Mouse (Mus musculus) MEL (cell line): ENCODE measurements around the gene Uba52. TPM values are rescaled to one million over a fixed set of nuclear protein-coding genes. Genes with fewer than 3 reads are reported as not detected.

Experiments used
- DNase-seq: peaks from one replicate; pipeline ENCODE4 v3.0.0; 2011; ENCODE audit warnings: low read depth, low spot score
- H3K27ac ChIP-seq: 2 replicates; pipeline ENCODE4 v1.5.1; 2012; ENCODE audit warnings: low read depth, mild to moderate bottlenecking, control low read depth, low read length, moderate library complexity; ENCODE audit not compliant: control insufficient read depth
- H3K27me3 ChIP-seq, 2 experiments: fragments of 150-350 bp in 1 of 2; sonication (generic) in 1 of 2; 2 replicates each; pipeline ENCODE4 v1.6.1; 2012; ENCODE audit warnings: low read length in 2 of 2, mild to moderate bottlenecking in 2 of 2, improper control_type of control experiment in 1 of 2, moderate library complexity in 1 of 2; ENCODE audit not compliant: insufficient read depth in 2 of 2, control insufficient read depth in 1 of 2
- H3K36me3 ChIP-seq, 2 experiments: 2 replicates each; pipeline ENCODE4 v1.6.1; 2012 to 2014; ENCODE audit warnings: low read length in 2 of 2, improper control_type of control experiment in 1 of 2, inconsistent platforms in 1 of 2, mild to moderate bottlenecking in 1 of 2; ENCODE audit not compliant: insufficient read depth in 2 of 2, control insufficient read depth in 1 of 2
- H3K4me1 ChIP-seq, 2 experiments: fragments of 150-350 bp in 1 of 2; sonication (generic) in 1 of 2; 2 replicates each; pipeline ENCODE4 v1.6.1; 2012; ENCODE audit warnings: low read length in 2 of 2, improper control_type of control experiment in 1 of 2, mild to moderate bottlenecking in 1 of 2; ENCODE audit not compliant: insufficient read depth in 2 of 2, control insufficient read depth in 1 of 2
- H3K4me3 ChIP-seq, 2 experiments: fragments of 150-350 bp in 1 of 2; sonication (generic) in 1 of 2; 2 replicates each; pipeline ENCODE4 v1.5.1; 2012; ENCODE audit warnings: low read depth in 2 of 2, low read length in 2 of 2, mild to moderate bottlenecking in 2 of 2, moderate library complexity in 2 of 2, control low read depth in 1 of 2, improper control_type of control experiment in 1 of 2; ENCODE audit not compliant: control insufficient read depth in 1 of 2, insufficient read depth in 1 of 2
- H3K79me2 ChIP-seq: 2 replicates; pipeline ENCODE4 v1.6.1; 2012; ENCODE audit warnings: mild to moderate bottlenecking, low read length, moderate library complexity; ENCODE audit not compliant: control insufficient read depth, poor library complexity, insufficient read depth
- H3K9ac ChIP-seq: 2 replicates; pipeline ENCODE4 v1.6.1; 2012; ENCODE audit warnings: low read depth, mild to moderate bottlenecking, control low read depth, low read length, moderate library complexity; ENCODE audit not compliant: control insufficient read depth, poor library complexity, severe bottlenecking
- H3K9me3 ChIP-seq: fragments of 150-350 bp; sonication (generic); replicated peaks from 2 replicates; pipeline ENCODE4 v1.6.1; 2012; ENCODE audit warnings: mild to moderate bottlenecking, low read length, improper control_type of control experiment, moderate library complexity; ENCODE audit not compliant: insufficient read depth
- CHD1 ChIP-seq: IDR thresholded peaks from 2 replicates; pipeline ENCODE4 v1.6.1; 2012; ENCODE audit warnings: low read depth, mild to moderate bottlenecking, inconsistent platforms, low read length, improper control_type of control experiment
- CHD2 ChIP-seq: IDR thresholded peaks from 2 replicates; pipeline ENCODE4 v1.6.1; 2011; ENCODE audit warnings: low read length, improper control_type of control experiment
- CTCF ChIP-seq, 3 experiments: IDR thresholded peaks in 2 of 3; conservative IDR thresholded peaks in 1 of 3; 2 replicates each; pipeline ENCODE4 v1.5.1; 2011 to 2012; ENCODE audit warnings: low read length in 3 of 3, low read depth in 2 of 3, mild to moderate bottlenecking in 2 of 3, improper control_type of control experiment in 1 of 3, inconsistent platforms in 1 of 3, mixed read lengths in 1 of 3, moderate library complexity in 1 of 3; ENCODE audit not compliant: control insufficient read depth in 1 of 3, insufficient read depth in 1 of 3, poor library complexity in 1 of 3, severe bottlenecking in 1 of 3
- E2F4 ChIP-seq: IDR thresholded peaks from 2 replicates; pipeline ENCODE4 v1.6.1; 2011; ENCODE audit warnings: low read depth, low read length, improper control_type of control experiment, borderline replicate concordance
- ETS1 ChIP-seq: IDR thresholded peaks from 2 replicates; pipeline ENCODE4 v1.6.1; 2012; ENCODE audit warnings: low read depth, mild to moderate bottlenecking, inconsistent platforms, low read length, improper control_type of control experiment, moderate library complexity
- GABPA ChIP-seq: IDR thresholded peaks from 2 replicates; pipeline ENCODE4 v1.6.1; 2012; ENCODE audit warnings: low read depth, mild to moderate bottlenecking, inconsistent platforms, low read length, improper control_type of control experiment, moderate library complexity
- GATA1 ChIP-seq: IDR thresholded peaks from 2 replicates; pipeline ENCODE4 v1.6.1; 2011; ENCODE audit warnings: low read depth, low read length, improper control_type of control experiment
- HCFC1 ChIP-seq: IDR thresholded peaks from 2 replicates; pipeline ENCODE4 v1.6.1; 2012; ENCODE audit warnings: low read depth, mild to moderate bottlenecking, inconsistent platforms, low read length, improper control_type of control experiment, moderate library complexity
- JUND ChIP-seq: IDR thresholded peaks from 2 replicates; pipeline ENCODE4 v1.6.1; 2011; ENCODE audit warnings: low read depth, mild to moderate bottlenecking, improper control_type of control experiment, low read length
- KAT2A ChIP-seq: conservative IDR thresholded peaks from 2 replicates; pipeline ENCODE4 v1.6.1; 2012; ENCODE audit warnings: low read depth, low read length, improper control_type of control experiment, inconsistent platforms
- MAX ChIP-seq: IDR thresholded peaks from 2 replicates; pipeline ENCODE4 v1.6.1; 2011; ENCODE audit warnings: low read length, improper control_type of control experiment
- MAZ ChIP-seq: IDR thresholded peaks from 2 replicates; pipeline ENCODE4 v1.6.1; 2012; ENCODE audit warnings: low read depth, mild to moderate bottlenecking, inconsistent platforms, low read length, improper control_type of control experiment
- MXI1 ChIP-seq: IDR thresholded peaks from 2 replicates; pipeline ENCODE4 v1.6.1; 2011; ENCODE audit warnings: mild to moderate bottlenecking, low read depth, low read length, improper control_type of control experiment
- MYB ChIP-seq: IDR thresholded peaks from 2 replicates; pipeline ENCODE4 v1.6.1; 2011; ENCODE audit warnings: mild to moderate bottlenecking, low read depth, low read length, improper control_type of control experiment
- NELFE ChIP-seq: IDR thresholded peaks from 2 replicates; pipeline ENCODE4 v1.6.1; 2011; ENCODE audit warnings: low read depth, low read length, improper control_type of control experiment
- POLR2A ChIP-seq, 2 experiments: IDR thresholded peaks; 2 replicates each; pipeline ENCODE4 v1.6.1; 2011 to 2012; ENCODE audit warnings: low read length in 2 of 2, mild to moderate bottlenecking in 2 of 2, control low read depth in 1 of 2, improper control_type of control experiment in 1 of 2, low read depth in 1 of 2, moderate library complexity in 1 of 2; ENCODE audit not compliant: control insufficient read depth in 1 of 2, insufficient read depth in 1 of 2, poor library complexity in 1 of 2
- RAD21 ChIP-seq: IDR thresholded peaks from 2 replicates; pipeline ENCODE4 v1.6.1; 2011; ENCODE audit warnings: mild to moderate bottlenecking, low read depth, low read length, improper control_type of control experiment
- SIN3A ChIP-seq: IDR thresholded peaks from 2 replicates; pipeline ENCODE4 v1.6.1; 2012; ENCODE audit warnings: low read length, improper control_type of control experiment, inconsistent platforms
- SMC3 ChIP-seq: IDR thresholded peaks from 2 replicates; pipeline ENCODE4 v1.6.1; 2011; ENCODE audit warnings: low read depth, low read length, improper control_type of control experiment
- TBP ChIP-seq: IDR thresholded peaks from 2 replicates; pipeline ENCODE4 v1.8.0; 2011; ENCODE audit warnings: low read depth, low read length, improper control_type of control experiment
- TCF12 ChIP-seq: IDR thresholded peaks from 2 replicates; pipeline ENCODE4 v1.6.1; 2014; ENCODE audit warnings: low read depth, mild to moderate bottlenecking, inconsistent platforms, low read length, improper control_type of control experiment, moderate library complexity
- USF1 ChIP-seq: IDR thresholded peaks from 2 replicates; pipeline ENCODE4 v1.6.1; 2014; ENCODE audit warnings: low read depth, mild to moderate bottlenecking, inconsistent platforms, low read length, improper control_type of control experiment, moderate library complexity
- USF2 ChIP-seq, 2 experiments: IDR thresholded peaks; 2 replicates each; pipeline ENCODE4 v1.6.1; 2011 to 2012; ENCODE audit warnings: improper control_type of control experiment in 2 of 2, low read length in 2 of 2, borderline replicate concordance in 1 of 2, inconsistent platforms in 1 of 2, low read depth in 1 of 2, mild to moderate bottlenecking in 1 of 2; ENCODE audit not compliant: insufficient read depth in 1 of 2
- ZKSCAN1 ChIP-seq: IDR thresholded peaks from 2 replicates; pipeline ENCODE4 v1.6.1; 2012; ENCODE audit warnings: low read depth, mild to moderate bottlenecking, inconsistent platforms, low read length, improper control_type of control experiment, moderate library complexity
- ZMIZ1 ChIP-seq: IDR thresholded peaks from 2 replicates; pipeline ENCODE4 v1.6.1; 2012; ENCODE audit warnings: low read depth, mild to moderate bottlenecking, inconsistent platforms, low read length, improper control_type of control experiment, moderate library complexity
- ZNF384 ChIP-seq: IDR thresholded peaks from 2 replicates; pipeline ENCODE4 v1.6.1; 2012; ENCODE audit warnings: low read depth, mild to moderate bottlenecking, inconsistent platforms, low read length, improper control_type of control experiment
- polyA plus RNA-seq, 2 experiments: library from polyadenylated mRNA; stranded (reverse) in 1 of 2; unstranded in 1 of 2; fragments of >175 nt in 1 of 2; fragments of >200 nt in 1 of 2; gene quantifications; 2 replicates each; pipeline versions ENCODE4 v1.2.1 to v1.2.4; 2012; ENCODE audit warnings: low replicate concordance in 2 of 2, low read depth in 1 of 2; ENCODE audit not compliant: insufficient read length in 2 of 2, insufficient read depth in 1 of 2, missing spikeins in 1 of 2
- total RNA-seq: library from RNA; depleted of rRNA; stranded (reverse); fragments of 300-350 nt; gene quantifications from 2 replicates; pipeline ENCODE4 v1.2.3, GENCODE M21; 2012

Uba52 gene
- total and polyA plus RNA-seq, 3 experiments: 2,814 to 3,633 TPM; not detected in 1

- no peak for TF ChIP-seq ZKSCAN1
- no peak for TF ChIP-seq RAD21
- peak; percentile 92 for TF ChIP-seq CHD2
- TF ChIP-seq, all 39 proteins: peak for 15
Measured at GRCm38 (mm10) chr8:70539077-70539813, 28.6 kb upstream of the Uba52 start, which contains the start of gene Ell (continued).

GRCm38 (mm10) chr8:70538633-70539076 is 28.1 kb upstream of the Uba52 start:
- Histone ChIP-seq H3K36me3 (no peaks in the 10 kb centered on the region), H3K9ac (peak overlapping the region; percentile 61)
- TF ChIP-seq MAX (peak; percentile 73), KAT2A (no peak), CHD1 (no peak), MYB (no peak), NELFE (no peak), HCFC1 (0 out of 2 replicates have a peak, but pooled peaks have one; percentile 17), TCF12 (0 out of 2 replicates have a peak, but pooled peaks have one; percentile 21), GATA1 (no peak), ZMIZ1 (0 out of 2 replicates have a peak, but pooled peaks have one; percentile 43), ZNF384 (peak; percentile 95), E2F4 (0 out of 2 replicates have a peak, but pooled peaks have one; percentile 39), USF1 (no peak), ETS1 (no peak), MXI1 (peak; percentile 55), SIN3A (no peak; the same call in none of the 2 replicates), USF2 (IDR thresholded peaks at IDR 0.05; ENCODE audit: borderline replicate concordance in 1 of 2, insufficient read depth in 1 of 2, low read depth in 1 of 2, low read length in 2 of 2) (no peak), CHD2 (no peak; the same call in 1 of the 2 replicates), JUND (no peak), TBP (no peak), RAD21 (no peak), CTCF (IDR thresholded peaks at IDR 0.05 in 2 of 3, conservative IDR thresholded peaks at IDR 0.05 in 1 of 3; ENCODE audit: control insufficient read depth in 1 of 3, insufficient read depth in 1 of 3, low read depth in 2 of 3, low read length in 3 of 3, poor library complexity in 1 of 3, severe bottlenecking in 1 of 3) (no peak), POLR2A (IDR thresholded peaks at IDR 0.05; ENCODE audit: control insufficient read depth in 1 of 2, insufficient read depth in 1 of 2, low read depth in 1 of 2, low read length in 2 of 2, poor library complexity in 1 of 2) (peak in 1 of 2 experiments; percentile 41; a peak in 1 of 4 replicates), GABPA (no peak), MAZ (peak; percentile 43; the same call in 1 of the 2 replicates), SMC3 (no peak)
- TF ChIP-seq, all 39 proteins: peak for 9
- no peaks in the 10 kb centered on the region for H3K9me3 ChIP-seq
- H3K4me3 ChIP-seq: peak overlapping the region; percentile 61 to 69
- H3K79me2 ChIP-seq: peaks cover 39% of the 10 kb centered on the region
- H3K27ac ChIP-seq: peak overlapping the region; percentile 68
- H3K4me1 ChIP-seq: peaks cover 0 to 12% of the 10 kb centered on the region in 2 experiments; a peak in 1 of 4 replicates
- H3K27me3 ChIP-seq: no peaks in the 10 kb centered on the region
- peak; percentile 98 for DNase-seq
